Mouse (Mus musculus) stomach, embryonic 15.5 days (tissue): ENCODE measurements around the gene Ifit1bl2. TPM values are rescaled to one million over a fixed set of nuclear protein-coding genes. Genes with fewer than 3 reads are reported as not detected.

ENCODE experiments used
- ATAC-seq: fragments of 200-750 bp; cut with Nextera tagmentation; 2 replicates; pipeline ENCODE4 v1.8.0; 2017; ENCODE audit warnings: low read depth, moderate number of reproducible peaks, moderate TSS enrichment; ENCODE audit not compliant: insufficient read depth, low FRiP score
- H3K27ac ChIP-seq: fragments of 300-500 bp; sonication (generic); 2 replicates; pipeline ENCODE4 v1.5.1; 2015; ENCODE audit warnings: mild to moderate bottlenecking, inconsistent platforms
- H3K27me3 ChIP-seq: fragments of 300-500 bp; sonication (generic); replicated peaks from 2 replicates; pipeline ENCODE4 v1.6.1; 2015; ENCODE audit warnings: inconsistent platforms
- H3K36me3 ChIP-seq: fragments of 300-500 bp; sonication (generic); 2 replicates; pipeline ENCODE4 v1.6.1; 2015; ENCODE audit warnings: inconsistent platforms
- H3K4me1 ChIP-seq: fragments of 300-500 bp; sonication (generic); 2 replicates; pipeline ENCODE4 v1.6.1; 2015; ENCODE audit warnings: inconsistent platforms
- H3K4me2 ChIP-seq: fragments of 300-500 bp; sonication (generic); 2 replicates; pipeline ENCODE4 v1.6.1; 2015; ENCODE audit warnings: mild to moderate bottlenecking, inconsistent platforms
- H3K4me3 ChIP-seq: fragments of 300-500 bp; sonication (generic); replicated peaks from 2 replicates; pipeline ENCODE4 v1.5.1; 2015; ENCODE audit warnings: inconsistent platforms
- H3K9ac ChIP-seq: fragments of 300-500 bp; sonication (generic); 2 replicates; pipeline ENCODE4 v1.6.1; 2015; ENCODE audit warnings: inconsistent platforms
- H3K9me3 ChIP-seq: fragments of 300-500 bp; sonication (generic); 2 replicates; pipeline ENCODE4 v1.6.1; 2016; ENCODE audit warnings: inconsistent platforms
- WGBS: fragments of 180-500 bp; shearing (Covaris S2); methylation state at CpG from one replicate; pipeline ENCODE4 v1.1.7; 2015; 5-methylcytosine and 5-hydroxymethylcytosine counted together
- polyA plus RNA-seq: library from polyadenylated mRNA; unstranded; fragments of >200 nt; fragmentation: Nextera tagmentation; extraction: Ambion mirVana; gene quantifications from 2 replicates; pipeline ENCODE4 v1.2.1, GENCODE M21; 2015

The Ifit1bl2 gene
- polyA plus RNA-seq, 1 experiment from 2014 or later = 0.86 TPM

DNA sequence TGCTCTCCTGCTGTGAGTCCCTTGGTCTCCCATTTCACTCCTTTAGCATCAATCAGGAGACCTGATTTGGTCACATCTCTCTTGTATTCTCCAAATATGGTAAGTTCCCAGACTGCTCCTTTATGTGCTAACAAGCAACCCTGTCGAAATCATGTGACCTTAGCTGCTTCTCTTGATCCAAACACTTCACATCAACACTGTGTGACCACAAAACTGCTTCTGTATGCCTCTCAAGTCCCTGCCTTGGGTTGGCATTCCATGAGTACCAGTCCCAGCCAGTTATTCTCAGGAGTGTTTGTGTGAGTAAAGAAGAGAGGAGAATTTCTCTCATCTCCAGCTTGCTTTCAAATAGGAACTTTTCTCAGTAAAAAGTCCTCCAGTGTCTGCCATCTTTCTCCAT lies 63.4 kb downstream of the Ifit1bl2 start:
- no peaks in the 10 kb centered on the region for H3K36me3 ChIP-seq
- ATAC-seq = no peak
- H3K4me1 ChIP-seq = no peaks in the 10 kb centered on the region
- no peak overlapping the region for H3K4me3 ChIP-seq
- 57% methylated on average over 1 of the region's 1 CpGs for WGBS
- no peak overlapping the region for H3K9ac ChIP-seq
- H3K27ac ChIP-seq = no peak overlapping the region
- no peak overlapping the region for H3K4me2 ChIP-seq
- H3K27me3 ChIP-seq = no peaks in the 10 kb centered on the region
- no peaks in the 10 kb centered on the region for H3K9me3 ChIP-seq

DNA sequence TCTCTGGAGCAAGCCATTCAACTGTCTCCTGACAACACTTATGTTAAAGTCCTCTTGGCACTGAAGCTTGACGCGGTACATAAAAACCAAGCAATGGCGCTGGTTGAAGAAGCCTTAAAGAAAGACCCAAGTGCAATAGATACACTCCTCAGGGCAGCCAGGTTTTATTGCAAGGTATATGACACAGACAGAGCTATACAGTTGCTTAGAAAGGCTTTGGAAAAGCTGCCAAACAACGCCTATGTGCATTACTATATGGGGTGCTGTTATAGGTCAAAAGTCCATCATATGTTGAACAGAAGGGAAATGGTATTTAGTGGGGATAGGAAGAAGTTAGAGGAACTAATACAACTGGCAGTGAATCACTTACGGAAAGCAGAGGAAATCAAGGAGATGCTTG lies 66.9 kb downstream of the Ifit1bl2 start:
- H3K4me1 ChIP-seq = no peaks in the 10 kb centered on the region
- WGBS = 94% methylated on average over 5 of the region's 5 CpGs
- no peak overlapping the region for H3K4me2 ChIP-seq
- H3K9ac ChIP-seq = no peak overlapping the region
- H3K36me3 ChIP-seq = no peaks in the 10 kb centered on the region
- no peak for ATAC-seq
- no peaks in the 10 kb centered on the region for H3K9me3 ChIP-seq
- no peak overlapping the region for H3K4me3 ChIP-seq
- no peak overlapping the region for H3K27ac ChIP-seq
- H3K27me3 ChIP-seq = no peaks in the 10 kb centered on the region

DNA sequence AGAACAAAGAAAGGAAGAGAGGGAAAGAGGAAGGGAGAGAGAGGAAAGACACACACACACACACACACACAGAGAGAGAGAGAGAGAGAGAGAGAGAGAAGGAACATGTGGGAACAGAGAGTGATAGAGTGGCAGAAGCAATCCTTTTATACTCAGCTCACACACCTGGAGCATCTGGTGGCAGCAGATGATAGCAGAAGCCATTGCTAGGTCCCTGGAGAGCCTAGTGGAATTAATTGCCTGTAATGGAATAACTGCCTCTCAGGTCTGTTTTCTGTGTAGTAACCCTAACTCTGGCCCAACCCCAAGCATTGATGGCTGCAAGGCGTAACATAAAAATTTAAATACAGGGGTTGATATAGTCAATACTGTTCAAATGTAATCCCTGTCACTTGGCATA lies 69.5 kb downstream of the Ifit1bl2 start:
- no peak overlapping the region for H3K9ac ChIP-seq
- no peak overlapping the region for H3K4me2 ChIP-seq
- H3K4me3 ChIP-seq = no peak overlapping the region
- no peak for ATAC-seq
- no peaks in the 10 kb centered on the region for H3K9me3 ChIP-seq
- H3K4me1 ChIP-seq = no peaks in the 10 kb centered on the region
- no peaks in the 10 kb centered on the region for H3K27me3 ChIP-seq
- no peak overlapping the region for H3K27ac ChIP-seq
- H3K36me3 ChIP-seq = no peaks in the 10 kb centered on the region
- 88% methylated on average over 1 of the region's 1 CpGs for WGBS

DNA sequence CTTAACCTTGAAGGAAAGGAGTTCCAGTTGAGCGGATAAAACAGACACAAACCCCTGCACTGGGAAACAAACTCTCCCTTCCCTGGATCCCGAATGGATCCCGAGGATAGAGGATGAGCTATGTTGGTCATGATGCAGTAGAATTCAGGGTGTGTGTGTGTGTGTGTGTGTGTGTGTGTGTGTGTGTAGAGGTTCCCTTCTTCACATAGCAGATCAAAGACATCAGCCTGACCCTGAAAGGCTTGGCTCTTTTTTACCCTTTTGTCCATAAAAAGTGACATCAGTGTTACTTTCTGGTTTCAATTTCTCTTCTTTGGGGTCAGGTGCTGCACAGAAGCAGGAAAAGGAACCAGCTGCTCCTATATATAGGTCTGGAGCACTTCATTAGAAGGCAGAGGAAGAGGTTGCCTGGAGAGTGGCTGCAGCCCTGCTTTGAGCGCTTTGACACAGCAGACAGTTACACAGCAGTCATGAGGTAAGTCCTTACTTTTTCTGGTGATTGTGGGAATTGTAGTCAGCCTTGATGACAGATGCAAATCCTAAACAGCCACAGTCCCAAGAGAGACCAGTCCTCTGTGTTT lies 70.6 kb downstream of the Ifit1bl2 start:
- H3K27ac ChIP-seq = no peak overlapping the region
- H3K4me3 ChIP-seq = no peak overlapping the region
- 69% methylated on average over 4 of the region's 4 CpGs for WGBS
- ATAC-seq = no peak
- no peaks in the 10 kb centered on the region for H3K9me3 ChIP-seq
- H3K27me3 ChIP-seq = no peaks in the 10 kb centered on the region
- H3K36me3 ChIP-seq = no peaks in the 10 kb centered on the region
- H3K4me1 ChIP-seq = no peaks in the 10 kb centered on the region
- H3K9ac ChIP-seq = no peak overlapping the region
- no peak overlapping the region for H3K4me2 ChIP-seq

DNA sequence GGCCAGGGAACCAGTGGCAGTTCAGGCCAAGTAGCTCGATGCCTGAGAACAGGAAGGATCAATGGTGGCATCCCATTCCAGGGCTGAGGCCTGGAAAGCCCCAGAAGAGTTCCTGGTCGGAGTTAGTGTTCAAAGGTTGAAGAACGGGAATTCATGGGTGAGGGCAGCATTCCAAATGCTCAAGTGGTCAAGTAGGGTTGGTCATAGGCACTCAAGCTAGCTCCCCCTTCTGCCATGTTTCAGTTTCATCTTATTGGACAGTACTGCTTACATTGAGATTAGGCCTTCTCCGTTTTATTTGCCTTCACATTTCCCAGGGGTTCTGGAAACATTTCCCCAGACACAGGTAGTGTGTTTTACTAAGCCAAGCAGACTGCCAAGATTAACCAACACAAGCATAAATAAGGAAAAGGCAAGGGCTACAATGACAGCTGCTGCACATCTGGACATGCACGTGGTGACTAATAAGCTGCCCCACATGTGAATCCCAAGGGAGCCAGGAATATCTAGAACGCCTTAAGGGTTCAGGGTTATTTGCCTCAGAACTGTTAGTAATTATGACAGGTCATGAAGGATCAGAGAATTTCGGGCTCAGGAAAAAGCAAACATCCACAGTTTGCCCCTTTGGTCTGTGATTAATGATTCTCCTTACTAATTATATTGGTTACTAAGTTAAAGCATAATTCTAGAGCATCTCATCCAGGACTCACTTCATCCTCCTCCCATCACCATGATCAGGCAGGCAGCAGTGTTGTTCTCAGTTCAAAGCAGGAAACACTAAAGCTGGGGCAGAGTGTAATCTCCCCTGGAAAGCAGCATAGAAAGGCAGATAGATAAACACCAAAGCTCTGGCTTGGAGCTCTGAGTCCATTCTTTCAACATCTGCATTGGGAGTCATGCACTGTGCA lies 71.3 kb downstream of the Ifit1bl2 start:
- 56% methylated on average over 7 of the region's 7 CpGs for WGBS
- H3K27ac ChIP-seq = no peak overlapping the region
- H3K4me2 ChIP-seq = no peak overlapping the region
- no peaks in the 10 kb centered on the region for H3K4me1 ChIP-seq
- no peak overlapping the region for H3K4me3 ChIP-seq
- no peak for ATAC-seq
- no peaks in the 10 kb centered on the region for H3K36me3 ChIP-seq
- no peak overlapping the region for H3K9ac ChIP-seq
- no peaks in the 10 kb centered on the region for H3K9me3 ChIP-seq
- H3K27me3 ChIP-seq = no peaks in the 10 kb centered on the region

Other genes starting within 250 kb of the Ifit1bl2 start
- 2.6 and 3.5 TPM in 2 replicates for gene Ch25h, start 165.6 kb downstream of the Ifit1bl2 start, polyA plus RNA-seq
- gene Lipa, start 113.3 kb downstream of the Ifit1bl2 start, polyA plus RNA-seq = 29.8 and 32.5 TPM in 2 replicates
- 5.5 and 6.2 TPM in 2 replicates for gene Ifit2, start 90.0 kb downstream of the Ifit1bl2 start, polyA plus RNA-seq
- 0.84 and 1.0 TPM in 2 replicates for gene Ifit3, start 57.2 kb downstream of the Ifit1bl2 start, polyA plus RNA-seq
- 0.17 and 0.28 TPM in 2 replicates for gene Ifit1bl1, start 38.8 kb downstream of the Ifit1bl2 start, polyA plus RNA-seq
- 0.13 and 0.17 TPM in 2 replicates for gene Ifit3b, start 32.8 kb downstream of the Ifit1bl2 start, polyA plus RNA-seq
- 1.2 and 2.9 TPM in 2 replicates for gene Ifit1, start 128 bp upstream of the Ifit1bl2 start, polyA plus RNA-seq
- 5.5 and 6.8 TPM in 2 replicates for gene Slc16a12, start 106.5 kb upstream of the Ifit1bl2 start, polyA plus RNA-seq
- gene Pank1, start 238.7 kb upstream of the Ifit1bl2 start, polyA plus RNA-seq = 7.1 TPM in 2 replicates